Mouse (Mus musculus) heart, embryonic 16.5 days (tissue): ENCODE measurements around the gene Hip1r. TPM values are rescaled to one million over a fixed set of nuclear protein-coding genes. Genes with fewer than 3 reads are reported as not detected.

Source experiments
- ATAC-seq: fragments of 200-750 bp; cut with Nextera tagmentation; replicated peaks from 2 replicates; pipeline ENCODE4 v1.8.0; 2017; ENCODE audit warnings: moderate number of reproducible peaks; ENCODE audit not compliant: insufficient read depth, low FRiP score; ENCODE audit errors: extremely low read depth
- H3K27ac ChIP-seq: fragments of 300-500 bp; sonication (generic); 2 replicates; pipeline ENCODE4 v1.5.1; 2014; ENCODE audit warnings: mild to moderate bottlenecking, low read length, control low read depth, moderate library complexity
- H3K27me3 ChIP-seq: fragments of 300-500 bp; sonication (generic); 2 replicates; pipeline ENCODE4 v1.6.1; 2014; ENCODE audit warnings: low read length, mixed read lengths; ENCODE audit not compliant: control insufficient read depth, insufficient read depth
- H3K36me3 ChIP-seq: fragments of 300-500 bp; sonication (generic); 2 replicates; pipeline ENCODE4 v1.6.1; 2014; ENCODE audit not compliant: control insufficient read depth, insufficient read depth
- H3K4me1 ChIP-seq: fragments of 300-500 bp; sonication (generic); 2 replicates; pipeline ENCODE4 v1.6.1; 2014; ENCODE audit warnings: low read length, mixed read lengths; ENCODE audit not compliant: control insufficient read depth, insufficient read depth
- H3K4me2 ChIP-seq: fragments of 300-500 bp; sonication (generic); 2 replicates; pipeline ENCODE4 v1.6.1; 2014; ENCODE audit warnings: low read depth, mild to moderate bottlenecking, control low read depth, low read length
- H3K4me3 ChIP-seq: fragments of 300-500 bp; sonication (generic); 2 replicates; pipeline ENCODE4 v1.5.1; 2014; ENCODE audit warnings: mild to moderate bottlenecking, control low read depth, low read length
- H3K9ac ChIP-seq: fragments of 300-500 bp; sonication (generic); 2 replicates; pipeline ENCODE4 v1.6.1; 2014; ENCODE audit warnings: low read length, control low read depth
- H3K9me3 ChIP-seq: fragments of 300-500 bp; sonication (generic); replicated peaks from 2 replicates; pipeline ENCODE4 v1.6.1; 2016; ENCODE audit warnings: low read length; ENCODE audit not compliant: control insufficient read depth
- WGBS: fragments of 180-500 bp; shearing (Covaris S2); extraction: QIAGEN DNeasy Blood & Tissue Kit; methylation state at CpG from one replicate; pipeline ENCODE4 v1.1.7; 2014; 5-methylcytosine and 5-hydroxymethylcytosine counted together
- polyA plus RNA-seq: library from polyadenylated mRNA; unstranded; fragments of >200 nt; fragmentation: Nextera tagmentation; extraction: Ambion mirVana; gene quantifications from 2 replicates; pipeline ENCODE4 v1.2.1, GENCODE M21; 2015

Gene Hip1r
- polyA plus RNA-seq, 1 experiment from 2014 or later: 11.2 TPM

DNA sequence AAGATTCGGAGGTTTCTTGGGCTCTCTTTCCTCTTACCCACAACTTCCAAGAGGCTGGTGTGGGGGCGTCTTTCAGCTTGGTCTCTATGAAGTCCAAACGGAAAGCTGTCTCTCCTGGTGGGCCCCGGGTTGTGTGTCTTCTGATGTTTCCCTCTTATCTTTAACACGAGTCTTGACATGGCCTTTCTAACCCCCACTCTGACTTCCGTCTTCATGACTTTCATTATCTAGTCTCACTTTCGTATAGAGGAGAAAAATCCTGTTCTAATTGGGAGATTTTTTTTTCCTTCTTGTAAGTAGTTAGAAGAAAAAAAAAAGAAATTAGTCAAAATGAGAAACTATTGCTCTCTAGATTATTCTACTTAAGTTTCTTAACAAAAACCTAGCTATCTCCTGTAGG is 48.9 kb downstream of the Hip1r start:
- Histone ChIP-seq H3K4me1 (peaks cover 63% of the 10 kb centered on the region), H3K4me2 (no peak overlapping the region), H3K27ac (peak overlapping the region; percentile 49), H3K9me3 (no peaks in the 10 kb centered on the region), H3K4me3 (no peak overlapping the region), H3K9ac (no peak overlapping the region; the same call in 1 of the 2 replicates), H3K27me3 (no peaks in the 10 kb centered on the region), H3K36me3 (peaks cover 3% of the 10 kb centered on the region; the same call in 1 of the 2 replicates)
- ATAC-seq: no peak
- 36% methylated on average over 7 of the region's 7 CpGs for WGBS

DNA sequence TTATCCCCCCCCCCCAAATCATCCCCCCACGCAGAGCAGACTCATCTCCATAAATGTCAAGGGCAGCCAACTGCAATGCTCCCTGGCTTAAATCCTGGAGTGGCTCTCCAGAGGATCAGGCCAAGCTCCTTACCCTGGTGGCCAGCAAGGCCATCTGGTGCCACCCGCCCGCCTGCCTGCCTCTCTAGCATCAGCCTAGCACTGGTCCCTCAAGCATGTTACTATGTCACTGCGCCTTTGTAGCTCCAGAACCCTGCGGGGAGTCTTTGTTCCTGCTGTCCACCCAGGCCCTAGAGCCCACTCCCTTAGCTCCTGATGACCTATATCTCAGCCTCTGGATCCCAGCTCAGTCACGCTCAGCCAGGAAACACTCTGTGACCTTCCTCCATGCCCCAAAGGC is 51.2 kb downstream of the Hip1r start:
- no peak overlapping the region for H3K9ac ChIP-seq
- peaks cover 3% of the 10 kb centered on the region; the same call in 1 of the 2 replicates for H3K36me3 ChIP-seq
- H3K27ac ChIP-seq: peak overlapping the region; percentile 29
- 71% methylated on average over 6 of the region's 6 CpGs for WGBS
- H3K9me3 ChIP-seq: no peaks in the 10 kb centered on the region
- H3K4me1 ChIP-seq: peaks cover 62% of the 10 kb centered on the region
- ATAC-seq: no peak
- no peak overlapping the region for H3K4me2 ChIP-seq
- no peaks in the 10 kb centered on the region for H3K27me3 ChIP-seq
- H3K4me3 ChIP-seq: no peak overlapping the region

DNA sequence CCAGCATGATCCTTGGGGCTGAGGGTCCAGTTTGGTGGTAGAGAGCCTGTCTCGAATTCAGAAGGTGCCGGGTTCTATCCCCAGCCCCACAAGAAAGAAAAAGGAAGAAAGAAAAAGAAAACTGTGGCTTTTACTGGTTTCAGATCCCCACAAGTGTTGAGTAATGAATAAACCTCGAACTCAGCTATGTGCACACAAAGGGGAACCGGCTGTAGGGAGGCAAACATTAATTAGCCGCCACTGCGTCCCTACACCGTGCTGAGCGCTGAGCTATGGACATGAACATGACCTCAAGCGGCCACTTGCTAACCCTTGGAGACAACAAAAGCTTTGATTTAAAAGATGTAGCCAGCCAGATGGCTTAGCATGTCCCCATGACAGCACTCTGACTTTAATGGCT is 51.7 kb downstream of the Hip1r start:
- Histone ChIP-seq H3K4me3 (no peak overlapping the region), H3K36me3 (peaks cover 3% of the 10 kb centered on the region; the same call in 1 of the 2 replicates), H3K4me1 (peaks cover 62% of the 10 kb centered on the region), H3K27me3 (no peaks in the 10 kb centered on the region), H3K9ac (no peak overlapping the region), H3K27ac (peak overlapping the region; percentile 95), H3K9me3 (no peaks in the 10 kb centered on the region), H3K4me2 (no peak overlapping the region)
- no peak for ATAC-seq
- 72% methylated on average over 9 of the region's 9 CpGs for WGBS

DNA sequence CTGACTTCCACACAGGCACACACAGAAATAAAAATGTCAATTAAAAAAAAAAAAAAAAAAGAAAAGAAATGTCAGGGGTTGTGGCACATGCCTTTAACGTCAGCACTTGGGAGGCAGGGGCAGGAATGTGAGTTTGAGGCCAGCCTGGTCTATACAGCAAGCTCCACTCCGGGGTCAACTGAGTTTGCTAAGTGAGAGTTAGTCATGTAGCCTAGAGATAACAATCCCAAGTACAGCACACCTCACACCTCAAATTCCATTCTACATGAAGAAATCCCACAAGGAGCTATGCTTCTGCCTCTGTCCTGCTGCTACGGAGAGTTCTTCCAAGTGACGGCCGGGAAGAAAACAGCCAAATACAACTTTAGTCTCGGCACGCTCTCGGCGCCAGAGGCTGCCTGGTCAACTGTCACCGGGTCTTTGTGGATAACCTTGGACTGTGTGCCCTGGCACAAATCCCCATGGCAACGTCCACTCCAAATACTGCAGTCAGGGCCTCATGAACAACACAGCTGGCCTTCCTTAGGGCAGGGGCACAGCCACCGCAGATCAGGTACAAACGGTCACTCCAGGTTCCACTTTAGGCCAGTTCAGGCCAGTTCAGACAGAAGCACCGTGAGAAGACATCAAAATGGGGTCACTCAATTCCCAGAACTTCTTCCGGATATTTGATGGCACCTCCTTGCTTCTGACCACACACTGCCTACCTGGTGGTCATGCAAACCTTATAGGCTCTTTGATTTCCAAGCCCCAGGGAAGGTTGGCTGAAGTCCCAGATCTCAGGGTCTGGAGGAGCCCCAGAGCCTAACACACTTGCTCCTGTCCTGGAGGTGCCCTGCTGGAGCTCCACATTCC is 52.4 kb downstream of the Hip1r start:
- H3K4me1 ChIP-seq: peaks cover 58% of the 10 kb centered on the region
- no peaks in the 10 kb centered on the region for H3K27me3 ChIP-seq
- peak overlapping the region; percentile 95 for H3K27ac ChIP-seq
- H3K9ac ChIP-seq: peak overlapping the region; percentile 59
- no peaks in the 10 kb centered on the region for H3K9me3 ChIP-seq
- H3K4me3 ChIP-seq: no peak overlapping the region
- H3K4me2 ChIP-seq: peak overlapping the region; percentile 40
- 51% methylated on average over 15 of the region's 15 CpGs for WGBS
- ATAC-seq: peak; percentile 39; the same call in 1 of the 2 replicates
- H3K36me3 ChIP-seq: peaks cover 3% of the 10 kb centered on the region; the same call in 1 of the 2 replicates

DNA sequence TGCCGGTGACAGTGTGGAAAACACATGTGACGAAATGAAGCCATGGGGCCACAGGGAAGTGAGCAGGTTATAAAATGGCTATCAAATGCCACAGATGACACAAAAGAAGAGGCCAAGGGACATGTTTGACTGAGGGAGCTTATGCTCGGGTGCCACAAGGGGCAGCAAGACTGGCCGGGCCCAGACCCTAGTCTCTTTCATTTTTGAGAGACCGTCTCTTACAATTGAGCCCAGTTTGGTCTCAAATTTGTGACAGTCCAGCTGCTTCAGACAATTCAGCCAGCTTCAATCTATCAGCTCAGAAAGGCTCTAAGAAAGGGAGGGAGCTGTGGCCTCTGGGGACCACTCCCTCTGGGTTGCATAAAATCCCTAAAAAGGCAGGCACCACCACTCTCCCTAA is 53.1 kb downstream of the Hip1r start:
- ATAC-seq: no peak
- no peaks in the 10 kb centered on the region for H3K27me3 ChIP-seq
- H3K9me3 ChIP-seq: no peaks in the 10 kb centered on the region
- H3K4me2 ChIP-seq: peak overlapping the region; percentile 40
- 79% methylated on average over 5 of the region's 5 CpGs for WGBS
- H3K27ac ChIP-seq: peak overlapping the region; percentile 95
- peaks cover 58% of the 10 kb centered on the region for H3K4me1 ChIP-seq
- no peak overlapping the region for H3K4me3 ChIP-seq
- no peaks in the 10 kb centered on the region; the same call in 1 of the 2 replicates for H3K36me3 ChIP-seq
- peak overlapping the region; percentile 59 for H3K9ac ChIP-seq

DNA sequence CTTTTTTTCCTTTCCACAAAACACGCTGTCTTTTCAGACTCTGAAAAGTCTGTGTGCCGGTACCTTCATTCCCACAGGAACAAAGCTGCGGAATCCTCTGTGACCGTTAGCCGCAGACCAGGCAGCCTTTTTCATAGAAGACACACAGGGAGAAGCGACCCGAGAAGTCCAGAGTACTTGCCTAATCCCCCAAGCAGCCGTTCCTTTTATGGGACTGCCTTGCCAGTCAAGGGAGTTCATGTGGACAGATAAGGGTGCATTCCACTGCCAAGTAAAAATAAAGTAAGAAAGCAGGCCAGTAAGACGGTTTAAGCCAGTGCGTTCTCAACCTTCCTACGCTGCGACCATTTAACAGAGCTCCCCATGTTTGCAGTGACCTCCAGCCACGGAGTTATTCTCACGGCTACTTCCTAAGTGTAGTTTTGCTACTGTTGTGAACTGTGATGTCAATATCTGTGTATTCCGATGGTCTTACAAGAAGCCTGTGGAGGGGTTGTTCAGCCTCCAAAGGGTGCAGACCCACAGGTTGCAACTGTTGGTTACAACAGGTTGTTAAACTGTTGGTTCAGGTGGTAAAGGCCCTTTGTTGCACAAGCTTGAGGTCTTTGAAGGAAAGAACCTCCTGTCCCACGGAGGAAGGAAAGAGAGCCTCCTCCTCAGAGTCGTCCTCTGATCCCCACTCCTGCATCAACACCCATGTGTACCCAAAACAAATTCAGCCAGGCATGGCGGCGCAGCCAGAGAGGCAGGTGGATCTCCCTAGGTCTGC is 54.5 kb downstream of the Hip1r start:
- ATAC-seq: peak; percentile 35; the same call in 1 of the 2 replicates
- Histone ChIP-seq H3K4me1 (peaks cover 58% of the 10 kb centered on the region), H3K4me3 (peak overlapping the region; percentile 30), H3K9ac (peak overlapping the region; percentile 67), H3K9me3 (no peaks in the 10 kb centered on the region), H3K4me2 (peak overlapping the region; percentile 79), H3K36me3 (no peaks in the 10 kb centered on the region), H3K27me3 (no peaks in the 10 kb centered on the region), H3K27ac (peak overlapping the region; percentile 95)
- 31% methylated on average over 19 of the region's 19 CpGs for WGBS

DNA sequence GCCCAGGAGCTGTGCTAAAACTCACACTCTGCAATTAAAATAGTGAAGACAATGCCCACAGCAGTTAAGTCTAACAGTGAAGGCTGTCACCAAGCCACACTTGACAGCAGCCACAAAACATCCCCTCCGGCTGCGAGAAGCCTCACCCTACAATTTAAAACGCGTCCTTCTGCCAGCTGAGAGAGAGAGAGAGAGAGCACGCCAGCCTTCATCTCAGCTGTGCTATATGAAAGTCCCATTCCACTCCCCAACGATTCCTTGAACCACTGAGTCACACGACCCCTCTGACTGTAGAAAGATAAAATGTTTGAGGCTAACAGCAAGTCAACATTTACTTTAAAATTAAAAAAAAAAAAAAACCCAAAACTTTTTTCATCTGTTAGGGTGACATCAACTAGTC is 55.3 kb downstream of the Hip1r start:
- Histone ChIP-seq H3K27me3 (no peaks in the 10 kb centered on the region), H3K4me2 (peak overlapping the region; percentile 79), H3K4me3 (peak overlapping the region; percentile 30), H3K27ac (peak overlapping the region; percentile 95), H3K36me3 (no peaks in the 10 kb centered on the region), H3K9ac (peak overlapping the region; percentile 67), H3K9me3 (no peaks in the 10 kb centered on the region), H3K4me1 (peaks cover 58% of the 10 kb centered on the region)
- WGBS: 38% methylated on average over 7 of the region's 7 CpGs
- no peak for ATAC-seq

DNA sequence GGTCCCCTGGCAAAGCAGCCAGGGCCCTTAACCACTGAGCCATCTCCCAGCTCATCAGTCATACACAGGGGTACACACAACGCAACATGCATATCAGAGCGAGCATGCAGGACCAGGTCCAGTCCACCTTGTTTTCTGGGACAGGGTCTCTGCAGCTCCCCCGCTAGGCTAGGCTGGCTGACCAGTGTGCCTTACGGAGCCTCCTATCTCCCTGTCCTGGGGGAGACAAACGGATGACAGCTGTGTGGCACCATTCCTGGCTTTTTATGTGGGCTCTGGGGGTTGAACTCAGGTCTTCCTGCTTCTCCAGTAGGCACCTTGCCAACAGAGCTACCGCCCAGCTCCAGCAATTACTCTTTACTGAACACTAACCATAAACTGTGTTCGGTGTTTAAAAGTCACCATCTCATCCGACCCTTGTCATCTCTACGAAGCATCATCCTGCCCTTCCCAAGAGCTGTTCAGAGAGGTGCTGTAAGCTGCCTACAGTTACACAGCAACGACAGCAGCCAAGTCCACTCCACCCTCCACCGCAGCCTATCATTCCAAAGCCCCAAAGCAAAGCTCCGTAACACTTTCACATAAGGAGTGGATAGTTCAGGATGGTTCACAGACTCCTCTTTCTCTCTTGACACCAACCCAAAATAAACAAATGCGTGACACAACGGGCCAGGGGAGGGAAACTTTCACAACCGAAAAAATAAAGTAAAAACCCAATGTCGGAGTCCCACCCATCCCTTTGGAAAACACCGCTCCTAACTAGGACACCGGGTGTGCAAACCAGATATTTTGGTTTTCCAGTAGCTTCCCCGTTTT is 56.0 kb downstream of the Hip1r start:
- Histone ChIP-seq H3K27ac (peak overlapping the region; percentile 98), H3K9me3 (no peaks in the 10 kb centered on the region), H3K4me3 (peak overlapping the region; percentile 93), H3K27me3 (no peaks in the 10 kb centered on the region), H3K36me3 (no peaks in the 10 kb centered on the region), H3K4me2 (peak overlapping the region; percentile 79), H3K9ac (peak overlapping the region; percentile 99; the same call in 1 of the 2 replicates), H3K4me1 (peaks cover 54% of the 10 kb centered on the region)
- no peak for ATAC-seq
- 54% methylated on average over 19 of the region's 19 CpGs for WGBS
